Mouse (Mus musculus) spleen, postnatal 4 days (tissue): ENCODE results near the gene Tmem108.

Experiments
- DNase-seq, 2 experiments: peaks; one replicate each; pipeline ENCODE4 v3.0.0; 2022; ENCODE audit warnings: low spot score in 2 of 2

Tmem108 gene

DNA sequence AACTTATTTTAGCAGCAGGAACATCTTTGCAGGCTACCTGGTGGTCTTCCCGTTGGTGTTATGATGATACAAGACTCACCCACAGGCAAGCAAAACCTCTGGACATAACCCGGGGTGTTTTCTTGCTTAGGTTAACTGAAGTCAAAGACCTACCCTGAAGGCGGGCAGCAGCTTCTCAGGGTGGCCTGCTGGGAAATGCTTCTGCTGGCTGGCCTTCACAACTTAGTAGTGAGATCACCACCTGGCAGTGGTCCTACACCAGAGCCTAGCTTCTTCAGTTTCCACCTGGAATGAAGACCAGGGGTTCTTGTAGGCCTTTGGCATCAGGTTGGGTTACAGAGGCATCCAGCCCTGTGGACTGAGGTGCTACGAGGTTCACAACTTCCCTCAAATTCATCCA is 169.7 kb downstream of the Tmem108 start:
- DNase-seq, result no peak

GRCm38 (mm10) chr9:103590801-103591200 is 170.8 kb downstream of the Tmem108 start:
- DNase-seq, result no peak

- no peak for DNase-seq
Measured at GRCm38 (mm10) chr9:103584865-103585264, 176.8 kb downstream of the Tmem108 start.

- DNase-seq, result no peak
Measured at GRCm38 (mm10) chr9:103582249-103582961, 179.2 kb downstream of the Tmem108 start.

DNA sequence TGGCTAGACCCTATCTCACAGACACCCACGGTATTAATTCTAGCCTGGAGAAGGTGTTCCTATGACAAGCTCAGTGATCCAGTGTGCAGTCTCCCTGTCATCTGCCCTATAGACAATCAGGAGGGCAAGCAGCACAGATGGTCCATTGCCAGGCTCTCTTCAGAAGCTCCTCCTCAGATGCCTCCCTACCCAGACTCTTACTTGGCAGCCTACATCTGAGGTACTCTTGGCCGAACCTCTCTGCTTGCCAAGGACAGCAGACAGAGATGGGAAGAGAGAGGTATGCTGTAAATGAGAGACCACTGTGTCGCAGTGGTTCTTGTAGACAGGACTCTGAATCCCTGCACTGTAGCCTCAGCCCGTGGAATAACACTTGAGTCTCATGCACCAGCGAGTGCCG is 181.0 kb downstream of the Tmem108 start:
- DNase-seq, result no peak

- DNase-seq, result no peak
Measured at GRCm38 (mm10) chr9:103580186-103580585, 181.5 kb downstream of the Tmem108 start.

DNA sequence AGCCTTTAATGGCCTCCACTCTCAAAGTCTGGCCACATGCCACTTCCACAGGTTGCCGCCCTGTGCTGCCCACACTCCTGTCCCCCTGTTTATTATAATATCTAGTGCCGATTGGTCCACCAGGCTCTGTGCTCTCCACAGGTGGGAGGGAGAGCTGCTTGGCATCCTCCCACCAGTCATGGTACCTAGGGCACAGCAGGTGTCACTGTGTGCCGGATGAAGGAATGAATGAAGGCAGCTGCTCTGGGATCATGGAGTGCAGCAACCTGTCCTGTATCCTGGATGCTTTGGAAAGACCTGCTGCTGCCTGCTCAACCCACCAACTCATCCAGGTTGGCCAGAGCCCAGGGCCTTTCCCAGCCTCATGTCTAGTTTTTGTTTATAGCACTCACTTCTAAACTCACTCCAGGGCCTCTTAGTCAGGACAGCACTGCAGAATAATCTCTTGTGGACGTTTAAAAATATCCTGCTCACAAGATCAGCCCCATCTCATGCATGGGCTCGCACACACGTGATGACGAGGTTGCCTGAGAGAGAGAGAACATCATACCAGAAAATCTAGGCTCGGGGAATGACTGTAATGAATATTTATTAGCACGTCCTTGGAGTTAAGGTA is 182.1 kb downstream of the Tmem108 start:
- DNase-seq, result no peak

DNA sequence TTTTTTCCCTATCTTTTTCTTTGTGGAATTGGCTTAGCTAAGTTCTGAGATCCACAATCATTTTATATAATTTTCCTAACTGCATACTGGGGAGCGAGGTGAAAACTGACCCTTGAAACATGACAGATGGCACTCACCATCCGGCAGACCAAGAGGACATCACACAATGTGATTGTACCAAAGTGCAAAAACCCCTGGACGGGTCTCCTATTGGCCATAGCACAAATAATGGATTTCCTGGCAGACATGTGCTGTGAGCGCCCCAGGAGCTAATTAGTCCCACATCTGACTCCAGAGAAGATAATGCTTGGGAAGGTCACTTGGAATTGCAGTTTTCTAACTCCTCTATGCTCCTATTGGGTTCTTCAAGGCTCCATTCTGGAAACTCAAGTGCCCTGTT is 183.9 kb downstream of the Tmem108 start:
- no peak for DNase-seq

DNA sequence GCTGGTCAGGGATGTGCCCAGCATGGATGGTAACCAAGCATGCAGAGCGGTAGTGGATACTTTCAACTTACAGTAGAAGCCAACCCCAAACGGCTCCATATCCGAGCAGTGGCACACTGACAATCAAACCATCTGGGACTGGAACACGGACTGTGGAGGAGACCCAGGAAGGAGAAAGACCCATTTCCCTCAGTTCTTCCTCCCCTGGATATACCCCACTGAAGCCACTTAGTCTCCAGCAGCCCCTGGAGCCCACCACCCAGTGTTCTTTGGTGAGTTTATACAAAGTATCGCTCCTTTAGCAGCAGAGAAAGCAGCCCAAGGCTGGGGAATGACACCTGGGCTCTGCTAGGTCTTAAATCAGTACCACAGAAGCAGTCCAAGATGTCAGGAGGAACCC is 184.5 kb downstream of the Tmem108 start:
- no peak for DNase-seq

DNA sequence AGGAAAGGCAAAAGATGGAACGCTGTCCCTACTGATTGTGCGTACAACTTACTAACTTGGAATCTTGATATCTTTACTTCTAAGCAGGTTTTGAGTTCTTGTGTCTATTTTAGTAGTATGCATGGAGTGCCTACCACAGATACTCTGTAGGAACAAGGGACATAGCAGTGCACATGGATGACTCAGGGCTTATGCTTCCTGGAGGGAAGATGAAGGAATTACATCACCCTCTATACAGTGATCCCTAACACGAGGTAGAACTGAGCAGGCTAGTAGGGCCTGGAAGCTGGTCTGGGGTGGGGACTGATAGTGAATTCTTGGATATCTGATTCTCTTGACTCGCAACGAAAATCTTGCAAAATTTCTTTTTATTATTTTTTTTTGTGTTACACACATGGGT is 185.7 kb downstream of the Tmem108 start:
- no peak for DNase-seq

- no peak for DNase-seq
Measured at GRCm38 (mm10) chr9:103573994-103574750, 187.5 kb downstream of the Tmem108 start.

- no peak for DNase-seq
Measured at GRCm38 (mm10) chr9:103570158-103570741, 191.4 kb downstream of the Tmem108 start.

- DNase-seq, result no peak
Measured at GRCm38 (mm10) chr9:103568983-103569382, 192.7 kb downstream of the Tmem108 start.

DNA sequence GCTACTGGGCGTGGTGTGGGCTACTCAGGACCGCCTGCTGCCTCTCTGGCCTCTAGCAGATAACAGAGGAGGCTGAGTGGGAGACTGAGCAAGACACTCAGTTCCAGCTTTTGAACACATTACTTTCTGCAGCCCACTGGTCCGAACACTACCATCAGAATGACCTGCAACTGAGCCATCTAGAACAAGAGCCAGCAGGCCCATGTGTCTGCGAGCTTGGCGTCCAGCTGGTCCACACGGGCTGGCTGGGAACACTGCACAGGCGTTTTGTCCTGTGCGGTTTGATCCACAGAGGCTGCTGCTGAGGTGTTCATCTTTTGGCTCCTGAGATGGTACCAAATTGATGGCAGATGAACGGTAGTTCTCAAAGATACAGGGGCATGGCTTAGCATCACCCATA is 196.5 kb downstream of the Tmem108 start:
- no peak for DNase-seq

- no peak for DNase-seq
Measured at GRCm38 (mm10) chr9:103563864-103564610, 197.6 kb downstream of the Tmem108 start.

DNA sequence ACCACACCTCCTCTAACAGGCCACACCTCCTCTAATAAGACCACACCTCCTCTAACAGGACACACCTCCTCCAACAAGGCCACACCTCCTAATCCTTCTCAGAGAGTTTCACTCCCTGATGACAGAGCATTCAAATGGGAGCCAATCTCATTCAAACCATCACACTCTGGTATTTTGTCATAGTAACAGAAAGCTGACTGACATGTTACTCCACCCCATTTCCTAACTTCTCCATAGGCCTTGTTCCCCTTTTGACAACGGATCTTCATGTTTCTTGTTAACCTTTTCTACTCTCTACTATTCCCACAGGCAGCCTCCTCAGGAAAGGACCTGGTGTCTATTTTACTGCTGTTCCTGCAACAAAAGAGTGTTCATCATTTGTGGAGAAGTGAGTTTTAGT is 199.6 kb downstream of the Tmem108 start:
- DNase-seq, result no peak

GRCm38 (mm10) chr9:103558741-103559140 is 202.9 kb downstream of the Tmem108 start:
- no peak for DNase-seq

GRCm38 (mm10) chr9:103558240-103558639 is 203.4 kb downstream of the Tmem108 start:
- DNase-seq, result no peak

DNA sequence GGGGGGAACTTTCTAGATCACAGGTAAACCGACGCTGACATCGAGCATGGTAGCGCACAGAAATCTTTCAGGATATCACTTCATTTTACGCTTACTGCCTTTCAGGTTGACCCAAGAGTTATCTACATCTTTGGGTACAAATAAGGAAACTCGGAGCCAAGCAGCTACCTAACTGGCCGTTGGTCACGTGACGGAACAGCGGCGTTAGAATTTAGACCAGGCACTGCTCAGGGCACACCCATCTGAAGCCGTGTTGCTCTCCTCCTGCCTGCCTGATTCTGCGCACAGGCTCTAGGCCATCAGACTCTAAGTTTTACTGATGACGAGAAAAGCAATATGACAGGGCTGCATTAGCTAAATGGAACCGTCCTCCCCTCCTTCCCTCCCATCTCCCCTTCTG is 204.6 kb downstream of the Tmem108 start:
- DNase-seq, result no peak

DNA sequence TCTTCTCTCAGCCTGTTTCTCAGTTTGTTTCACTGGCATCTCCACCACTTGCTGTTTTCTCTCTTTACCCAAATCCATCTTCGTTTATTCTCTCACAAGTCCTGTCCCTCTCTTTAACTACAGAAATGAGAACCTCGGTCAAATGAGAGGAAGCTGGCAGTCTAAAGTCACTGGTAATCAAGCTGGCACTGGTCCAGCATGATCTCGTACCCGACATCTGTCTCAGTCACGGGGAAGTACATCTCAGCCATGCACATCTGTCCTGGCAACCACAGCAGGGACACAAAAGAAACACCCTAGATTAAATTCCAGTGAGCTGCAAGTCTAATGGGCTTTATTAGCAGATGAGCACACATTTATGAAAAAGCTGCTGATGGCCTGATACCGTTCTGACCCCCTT is 206.3 kb downstream of the Tmem108 start:
- DNase-seq, result no peak

DNA sequence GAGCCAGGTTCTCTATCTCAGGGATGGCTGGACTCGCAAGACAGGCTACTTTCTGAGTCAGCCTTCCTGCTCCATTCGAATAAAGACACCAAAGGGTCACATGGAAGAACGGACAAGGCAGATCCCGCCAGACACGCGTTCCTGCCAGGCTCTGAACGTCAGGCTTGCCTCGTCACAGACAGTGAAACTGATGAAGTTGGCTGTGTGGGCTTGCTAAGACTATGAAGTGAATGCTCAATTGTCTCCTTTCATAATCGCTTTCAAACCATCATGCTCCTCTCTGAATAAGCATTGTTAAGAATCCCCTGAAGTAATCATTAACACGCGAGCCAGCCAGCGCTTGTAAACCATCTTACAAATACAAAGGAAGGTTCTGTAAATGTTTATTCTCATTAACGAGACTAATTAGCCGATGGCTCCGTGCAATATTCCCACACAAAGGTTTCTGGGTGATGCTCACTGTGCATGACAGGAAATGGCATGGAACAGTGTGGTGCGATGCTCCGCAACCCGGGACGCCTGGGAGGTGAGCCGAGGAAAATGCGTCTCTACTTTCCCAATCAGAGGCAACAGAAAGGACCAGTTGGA is 210.9 kb downstream of the Tmem108 start:
- no peak for DNase-seq
